Mouse (Mus musculus) large intestine, adult 2 months (tissue): Measurements from ENCODE around the gene Epb41l2. TPM values are rescaled to one million over a fixed set of nuclear protein-coding genes. Genes with fewer than 3 reads are reported as not detected.

ENCODE experiments used
- DNase-seq: peaks from one replicate; pipeline ENCODE4 v3.0.0-alpha.2; 2012; ENCODE audit warnings: low read depth, low spot score
- WGBS: fragments of 180-500 bp; shearing (Covaris S2); methylation state at CpG from one replicate; pipeline ENCODE4 v1.1.7; 2018; 5-methylcytosine and 5-hydroxymethylcytosine counted together
- polyA plus RNA-seq: library from polyadenylated mRNA; depleted of rRNA; stranded (reverse); fragments of >200 nt; gene quantifications from 2 replicates; pipeline ENCODE4 v1.2.3, GENCODE M21; 2012; rRNA removed

Epb41l2 gene
- 21.6 and 32.3 TPM in 2 replicates for polyA plus RNA-seq

DNA sequence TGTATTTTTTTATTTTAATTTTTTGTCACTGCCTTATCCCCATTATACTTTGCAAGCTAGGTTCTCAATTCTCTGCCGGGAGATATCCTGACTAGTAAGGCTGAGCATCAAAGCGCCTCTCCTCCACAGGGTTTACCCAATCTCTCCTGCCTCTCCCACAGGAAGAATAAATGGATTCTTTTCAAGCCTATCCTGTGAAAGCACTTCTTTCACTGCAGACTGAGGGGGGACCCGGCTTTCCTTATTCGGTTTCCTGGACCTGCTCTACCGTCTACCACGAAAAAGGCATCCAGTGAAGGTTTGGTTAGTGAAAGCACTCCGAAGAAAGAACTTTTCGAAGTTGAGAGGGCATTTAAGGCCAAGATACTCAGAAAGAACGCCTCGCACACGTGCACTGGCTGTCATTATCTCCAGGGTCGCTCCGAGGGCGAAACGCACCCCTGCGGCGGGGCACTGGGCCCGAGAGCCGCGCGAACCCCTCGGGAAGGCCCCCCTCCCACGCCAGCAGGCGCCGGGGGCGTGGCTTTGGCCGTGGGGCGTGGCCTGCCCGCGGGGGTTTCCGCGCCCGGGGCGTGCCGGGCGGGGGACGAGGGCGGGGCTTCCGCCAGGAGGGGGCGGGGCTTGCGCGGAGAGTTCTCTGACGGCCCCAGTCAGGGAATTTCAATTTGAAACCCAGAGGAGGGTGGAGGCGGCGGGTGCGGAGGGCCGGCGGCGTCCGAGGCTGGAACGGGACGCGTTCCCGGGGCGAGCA lies at the start of gene Epb41l2:
Epb41l2 (plus strand) TSS at position 591 of the 751 bp plus-strand sequence.
- WGBS: under 1% methylated on average over 48 of the region's 55 CpGs
- no peak for DNase-seq

DNA sequence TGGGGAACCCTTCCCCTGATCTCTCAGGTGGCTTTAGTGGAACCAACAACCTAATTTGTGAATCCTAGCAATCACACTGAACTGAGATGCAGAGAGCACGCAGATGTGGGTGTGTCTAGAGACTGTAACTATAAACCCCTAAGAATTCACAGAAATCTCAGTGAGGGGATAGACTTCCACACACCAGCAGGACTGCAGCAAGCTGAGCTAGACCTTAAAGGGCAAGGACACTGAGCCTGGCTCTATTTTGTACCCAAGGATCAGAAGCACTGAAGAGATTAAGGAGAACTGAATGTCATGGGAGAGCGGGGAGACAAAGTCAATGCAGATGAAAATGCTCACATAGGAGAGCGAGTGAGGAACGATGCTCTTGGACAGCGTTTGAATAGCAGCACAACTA lies 49.6 kb upstream of the Epb41l2 start:
- no peak for DNase-seq
- WGBS: 89% methylated on average over 5 of the region's 5 CpGs

DNA sequence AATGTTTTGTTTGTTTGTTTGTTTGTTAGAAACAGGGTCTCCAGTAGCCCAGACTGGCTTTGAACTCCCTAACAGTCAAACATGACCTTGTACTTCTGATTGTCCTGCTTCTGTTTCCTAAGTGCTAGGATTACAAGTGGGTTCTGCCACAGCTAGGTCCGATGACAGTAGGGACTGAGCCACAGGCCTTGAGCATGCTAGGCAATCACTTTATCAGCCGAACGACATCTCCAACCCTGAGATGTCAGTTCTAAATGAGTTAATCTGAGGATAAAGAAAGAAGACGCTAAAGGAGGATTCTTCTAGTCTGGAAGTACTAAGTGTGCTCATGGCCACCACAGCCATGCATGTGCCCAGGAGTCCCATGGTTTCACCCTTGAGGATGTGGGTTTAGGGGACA lies 48.9 kb upstream of the Epb41l2 start:
- DNase-seq: no peak
- WGBS: 93% methylated on average over 4 of the region's 4 CpGs

DNA sequence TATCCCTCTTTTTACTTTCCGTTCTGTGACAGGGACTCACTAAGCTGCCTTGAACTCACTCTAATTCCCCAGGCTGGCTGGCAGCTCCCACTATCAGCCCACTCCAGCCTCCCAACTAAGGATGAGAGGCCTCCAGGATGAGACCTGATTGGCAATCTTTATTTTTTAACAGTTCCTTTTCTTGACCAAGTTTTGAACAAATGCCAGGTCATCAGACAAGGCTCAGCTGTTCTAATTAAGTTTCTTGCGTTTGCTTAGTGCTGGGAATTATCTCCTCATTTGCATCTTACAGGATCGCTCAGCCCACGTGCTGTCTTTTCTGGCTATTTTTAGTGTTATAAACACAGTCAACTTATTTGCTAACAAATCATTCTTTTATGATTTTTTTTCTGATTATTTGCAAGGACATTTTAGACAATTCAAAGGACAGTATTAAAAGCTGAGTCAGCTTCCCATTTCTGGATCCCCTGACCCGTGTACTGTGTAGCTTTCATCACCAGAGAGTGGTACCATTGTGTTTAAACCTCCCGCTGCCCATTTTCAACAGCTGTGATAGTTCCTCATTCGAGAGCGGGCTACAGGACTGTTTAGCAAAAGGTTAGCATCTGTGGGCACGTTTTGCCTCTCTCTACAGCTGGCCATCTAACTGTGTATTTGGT lies 47.9 kb upstream of the Epb41l2 start:
- no peak for DNase-seq
- 71% methylated on average over 9 of the region's 9 CpGs for WGBS

- DNase-seq: peak; percentile 63
- WGBS: 21% methylated on average over 17 of the region's 17 CpGs
Measured at GRCm38 (mm10) chr10:25313856-25314584, 45.6 kb upstream of the Epb41l2 start.

DNA sequence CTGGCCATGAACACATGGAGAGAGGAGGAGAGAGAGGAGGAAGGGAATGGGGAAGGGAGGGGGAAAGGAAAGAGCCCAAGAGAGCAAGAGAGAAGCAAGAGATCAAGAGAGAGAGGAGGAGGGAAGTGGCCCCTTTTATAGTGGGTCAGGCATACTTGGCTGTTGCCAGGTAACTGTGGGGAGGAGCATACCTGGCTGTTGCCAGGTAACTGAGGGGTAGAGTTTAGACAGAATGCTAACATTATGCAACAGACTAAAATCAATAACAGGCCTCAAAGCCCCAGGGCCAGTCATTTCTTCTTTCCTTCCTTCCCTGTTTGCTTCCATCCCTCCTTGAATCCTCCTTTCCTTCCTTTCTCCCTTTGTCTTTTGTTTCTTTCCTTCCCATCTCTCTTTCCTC lies 41.9 kb upstream of the Epb41l2 start:
- no peak for DNase-seq

GRCm38 (mm10) chr10:25318405-25318804 lies 41.2 kb upstream of the Epb41l2 start:
- DNase-seq: no peak
- 76% methylated on average over 5 of the region's 5 CpGs for WGBS

- no peak for DNase-seq
Measured at GRCm38 (mm10) chr10:25319531-25319930, 40.1 kb upstream of the Epb41l2 start.

DNA sequence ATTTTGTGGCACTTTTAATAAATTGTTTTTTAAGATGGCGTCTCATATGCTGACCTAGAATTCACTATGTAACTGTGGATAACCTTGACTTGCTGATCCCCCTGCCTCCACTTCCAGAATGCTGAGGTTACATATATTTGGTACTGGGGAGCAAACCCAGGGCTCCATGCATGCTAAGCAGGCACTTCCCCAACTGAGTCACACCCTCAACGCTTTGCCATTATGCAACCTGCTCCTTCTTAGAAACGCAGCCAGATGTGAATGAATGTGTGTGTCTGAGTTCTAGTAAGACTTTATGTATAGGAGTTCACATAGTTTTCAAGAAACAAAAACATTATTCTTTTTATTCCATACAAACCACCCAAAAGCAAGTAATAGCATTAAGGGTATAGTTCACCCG lies 38.4 kb upstream of the Epb41l2 start:
- no peak for DNase-seq
- WGBS: 86% methylated on average over 4 of the region's 4 CpGs

DNA sequence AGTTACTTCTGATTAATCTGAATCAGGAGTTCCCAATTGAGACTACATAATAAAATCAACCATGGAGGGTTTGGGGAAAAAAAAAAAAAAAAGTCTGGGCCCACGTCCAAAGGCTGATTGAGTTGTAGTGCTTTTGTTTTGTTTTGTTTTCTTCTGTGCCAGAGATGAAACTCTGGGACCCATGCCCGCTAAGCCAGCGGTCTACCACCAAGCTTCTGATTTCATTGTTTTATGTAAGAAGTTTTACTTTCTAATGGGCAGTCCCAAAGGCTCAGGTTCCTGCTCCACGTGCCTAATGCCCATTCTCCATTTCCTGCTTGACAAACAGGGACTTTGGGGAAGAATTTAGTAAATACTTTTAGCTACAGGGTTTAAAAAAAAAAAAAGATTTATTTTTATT lies 33.9 kb upstream of the Epb41l2 start:
- WGBS: 64% methylated on average over 4 of the region's 4 CpGs

DNA sequence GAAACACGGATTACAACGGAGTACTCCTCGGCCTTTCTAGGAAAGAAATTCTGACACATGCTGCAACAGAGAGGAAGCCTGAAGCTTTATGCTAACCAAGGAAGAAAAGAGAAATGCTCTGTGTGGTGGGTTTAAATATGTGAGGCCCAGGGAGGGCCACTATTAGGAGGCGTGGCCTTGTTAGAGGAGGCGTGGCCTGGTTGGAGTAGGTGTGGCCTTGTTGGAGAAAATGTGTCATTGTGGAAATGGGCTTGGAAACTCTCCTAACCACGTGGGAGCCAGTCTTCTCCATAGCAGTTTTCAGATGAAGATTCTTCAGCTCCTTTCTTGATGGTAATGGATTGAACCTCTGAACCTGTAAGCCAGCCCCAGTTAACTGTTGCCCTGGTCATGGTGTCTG lies 32.1 kb upstream of the Epb41l2 start:
- no peak for DNase-seq
- 81% methylated on average over 6 of the region's 6 CpGs for WGBS

More for the DNA sequence above, 33.9 kb upstream of the Epb41l2 start:
- no peak for DNase-seq

DNA sequence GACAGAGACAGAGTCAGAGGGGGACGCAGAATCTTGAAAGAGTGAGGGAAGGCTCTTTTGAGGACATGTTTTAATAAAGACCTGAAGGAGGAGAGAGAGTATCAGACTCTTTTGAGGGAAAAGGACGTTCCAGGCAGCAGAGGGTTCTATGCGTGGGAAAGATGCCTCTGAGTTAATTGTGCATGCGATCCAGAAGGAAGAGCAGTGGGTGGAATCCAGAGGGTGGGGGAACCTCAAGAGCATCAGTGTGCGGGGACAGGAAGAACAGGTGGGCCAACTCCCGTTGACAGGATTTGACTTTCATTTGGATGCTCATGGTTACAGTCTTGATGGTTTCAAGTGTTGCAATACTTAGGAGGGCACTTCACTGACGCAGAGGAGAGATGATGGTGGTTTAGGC lies 29.5 kb upstream of the Epb41l2 start:
- DNase-seq: no peak
- WGBS: 89% methylated on average over 7 of the region's 7 CpGs

DNA sequence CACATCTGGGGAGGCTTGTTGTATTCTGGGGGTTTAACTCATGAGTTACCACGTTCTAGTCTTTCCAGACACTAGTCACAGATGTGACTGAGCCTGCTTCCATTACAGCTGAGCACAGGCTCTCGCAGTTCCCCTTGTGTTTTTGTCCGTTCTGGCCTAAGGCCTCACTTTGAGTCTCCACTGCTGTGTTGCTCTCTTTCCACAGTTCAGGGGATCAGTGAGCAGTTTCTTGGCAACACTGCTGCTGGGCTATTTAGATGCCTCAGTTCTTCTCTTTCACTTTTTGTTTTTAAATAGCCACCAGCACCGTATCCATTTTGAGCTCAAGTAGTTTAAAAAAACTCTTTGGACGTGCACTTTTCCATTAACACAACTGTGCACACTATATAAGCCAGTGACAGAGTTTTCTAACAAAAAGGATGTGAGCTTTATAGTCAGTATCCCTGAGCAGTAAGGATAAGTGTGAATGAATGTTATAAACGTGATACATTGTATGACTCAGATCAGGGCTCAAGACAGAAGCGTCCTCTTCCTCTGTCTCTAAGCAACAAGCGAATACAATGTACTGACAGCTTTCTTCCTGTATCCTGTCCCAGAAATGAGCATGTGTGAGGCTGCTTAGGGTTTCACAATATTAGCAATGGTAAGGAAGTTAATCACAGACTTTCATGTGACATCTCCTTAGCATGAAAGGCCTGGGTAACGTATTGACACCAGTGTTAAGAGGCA lies 28.1 kb upstream of the Epb41l2 start:
- DNase-seq: no peak
- WGBS: 48% methylated on average over 9 of the region's 9 CpGs

DNA sequence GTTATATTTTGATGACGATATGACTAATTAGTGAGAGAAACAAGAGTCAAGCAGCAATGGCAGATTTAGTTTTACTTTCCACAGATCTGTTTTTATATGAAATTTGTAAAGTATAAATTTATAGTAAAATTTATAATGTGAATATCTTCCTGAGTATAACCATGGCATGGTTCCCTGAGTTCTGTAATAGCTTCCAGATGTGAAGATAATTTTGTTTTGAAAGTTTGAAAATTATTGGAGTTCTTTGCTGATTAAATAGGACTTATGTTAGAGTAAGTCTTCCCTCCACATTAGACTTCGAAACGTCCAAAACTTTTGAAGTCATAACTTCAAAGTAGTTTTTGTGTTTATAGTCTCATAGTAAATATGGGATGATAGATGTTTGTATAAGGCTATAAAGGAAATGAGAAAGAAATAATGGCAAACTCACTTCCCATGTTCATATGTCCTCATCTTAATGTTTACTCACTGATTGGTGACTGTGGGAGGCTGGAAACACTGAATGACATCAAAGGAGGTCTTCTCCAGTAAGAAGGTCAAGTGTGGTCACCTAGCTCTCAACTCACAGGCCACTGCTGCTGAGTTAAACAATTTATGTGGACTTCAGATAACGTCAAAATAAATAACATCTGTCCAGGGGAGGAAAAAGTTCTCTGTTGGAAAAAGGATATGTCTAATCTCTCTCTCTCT lies 26.1 kb upstream of the Epb41l2 start:
- WGBS: 38% methylated on average over 4 of the region's 4 CpGs
- DNase-seq: no peak

DNA sequence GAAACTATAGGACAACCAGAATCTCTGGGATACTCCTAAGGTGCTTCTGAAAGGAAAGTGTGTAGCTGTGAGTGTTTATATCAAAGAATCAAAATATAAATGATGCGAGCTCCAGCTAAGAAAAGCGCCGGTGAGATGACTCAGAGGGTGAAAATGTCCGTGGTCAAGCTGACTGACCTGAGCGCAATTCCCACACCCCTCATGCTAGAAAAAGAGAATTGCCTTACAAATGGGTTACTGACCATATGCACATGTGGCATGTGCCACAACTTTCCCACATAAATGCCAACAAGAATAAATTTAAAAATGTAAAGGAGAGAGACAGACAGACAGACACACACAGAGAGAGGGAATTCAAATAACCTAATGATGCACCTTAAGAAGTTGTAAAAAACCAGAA lies 18.9 kb upstream of the Epb41l2 start:
- 90% methylated on average over 5 of the region's 5 CpGs for WGBS
- no peak for DNase-seq

- no peak for DNase-seq
Measured at GRCm38 (mm10) chr10:25342801-25343200, 16.8 kb upstream of the Epb41l2 start.

DNA sequence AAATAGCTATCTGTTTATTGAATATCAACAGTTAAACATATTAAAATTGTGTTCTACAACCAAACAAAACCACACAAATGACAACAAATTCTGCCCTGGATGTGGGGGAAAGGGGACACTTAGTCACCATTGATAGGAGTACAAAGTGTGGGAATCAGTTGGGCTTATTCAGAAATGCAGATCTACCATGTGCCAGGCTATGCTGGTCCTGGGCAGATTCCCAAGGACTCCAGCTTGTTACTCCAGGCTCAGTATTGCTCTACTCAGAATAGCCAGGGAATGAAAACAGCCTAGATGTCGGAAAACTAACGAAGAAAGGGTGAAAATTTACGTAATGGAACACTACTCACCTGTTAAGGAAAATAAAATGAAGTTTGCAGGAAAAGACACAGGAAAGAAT lies 5.7 kb upstream of the Epb41l2 start:
- no peak for DNase-seq
- WGBS: 91% methylated on average over 3 of the region's 3 CpGs

GRCm38 (mm10) chr10:25354390-25354789 lies 5.2 kb upstream of the Epb41l2 start:
- no peak for DNase-seq
- WGBS: 78% methylated on average over 7 of the region's 7 CpGs

- no peak for DNase-seq
- under 1% methylated on average over 77 of the region's 84 CpGs for WGBS
Measured at GRCm38 (mm10) chr10:25359959-25360811, 587 bp downstream of the Epb41l2 start.
